Mouse (Mus musculus): ENCODE measurements around the gene Cttnbp2. TPM values are rescaled to one million over a fixed set of nuclear protein-coding genes. Genes with fewer than 3 reads are reported as not detected.

The Cttnbp2 gene
- total RNA-seq, 1 experiment from 2014 or later: not detected

DNA sequence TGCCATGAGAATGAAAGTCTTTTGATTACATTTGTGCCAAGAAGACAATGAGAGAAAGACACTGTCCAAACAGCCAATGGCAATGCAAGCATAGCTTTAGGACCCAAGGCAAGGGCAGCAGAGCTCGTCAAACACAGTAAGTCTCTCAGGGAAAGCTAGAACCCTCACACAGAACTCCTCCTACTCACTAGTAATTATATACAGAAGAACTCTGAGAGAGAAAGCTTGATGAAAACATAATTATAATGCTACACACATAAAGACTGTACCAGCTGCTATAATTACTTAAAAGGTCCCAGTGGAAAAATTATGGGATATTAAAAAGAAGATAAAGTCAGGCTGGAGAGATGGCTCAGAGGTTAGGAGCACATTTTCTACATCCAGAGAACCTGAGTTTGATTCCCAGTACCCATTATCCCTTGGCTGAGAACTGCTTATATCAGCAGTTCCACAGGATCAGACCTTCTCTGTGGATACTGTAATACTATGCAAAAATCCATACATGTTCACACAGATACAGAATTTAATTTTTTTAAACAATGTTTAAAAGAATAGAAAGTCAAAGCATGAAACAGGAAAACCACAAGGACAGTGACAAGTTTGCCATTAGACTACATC, 37.2 kb downstream of the Cttnbp2 start:
- ATAC-seq (replicated peaks in 1 of 2; ENCODE audit: insufficient read depth in 1 of 2, low FRiP score in 2 of 2, low TSS enrichment in 1 of 2, low read depth in 1 of 2, poor library complexity in 2 of 2, severe bottlenecking in 2 of 2): no peak

DNA sequence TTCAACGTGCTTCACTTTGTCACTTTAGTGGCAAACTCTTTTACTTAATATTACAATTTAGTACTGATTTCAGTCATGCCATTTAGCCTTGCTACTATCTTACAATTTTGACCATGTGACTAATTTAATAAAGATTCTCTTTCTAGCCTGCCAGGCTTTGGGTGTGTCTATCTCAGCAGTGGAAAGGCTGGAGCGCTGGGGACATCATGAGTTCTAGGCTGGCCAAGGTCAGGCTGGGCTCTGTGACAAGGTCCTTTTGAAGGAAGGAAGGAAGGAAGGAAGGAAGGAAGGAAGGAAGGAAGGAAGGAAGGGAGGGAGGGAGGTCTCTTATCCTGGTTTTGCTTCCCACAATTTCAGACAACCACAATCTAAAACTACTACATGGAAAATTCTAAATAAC, 39.7 kb downstream of the Cttnbp2 start:
- ATAC-seq (replicated peaks in 1 of 2; ENCODE audit: insufficient read depth in 1 of 2, low FRiP score in 2 of 2, low TSS enrichment in 1 of 2, low read depth in 1 of 2, poor library complexity in 2 of 2, severe bottlenecking in 2 of 2): no peak

DNA sequence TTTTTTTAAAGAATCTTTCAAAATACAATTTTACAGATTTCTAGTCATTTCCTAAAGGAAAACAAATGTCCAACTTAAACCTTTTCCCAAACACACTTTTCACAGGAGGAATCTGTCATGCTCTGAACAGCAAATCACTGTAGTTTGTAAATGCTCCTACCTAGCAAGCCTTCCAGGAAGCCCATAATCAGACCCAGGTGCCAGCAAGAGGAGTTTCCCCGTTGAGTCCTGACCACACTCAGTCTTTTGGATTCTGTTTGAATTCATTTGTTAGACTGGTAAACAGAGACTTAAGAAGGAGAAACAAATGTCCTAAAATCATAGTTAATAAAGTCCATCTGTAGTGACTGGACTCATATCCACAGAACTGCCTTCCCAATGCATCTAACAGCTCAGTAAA, 40.1 kb downstream of the Cttnbp2 start:
- no peak for ATAC-seq (replicated peaks in 1 of 2; ENCODE audit: insufficient read depth in 1 of 2, low FRiP score in 2 of 2, low TSS enrichment in 1 of 2, low read depth in 1 of 2, poor library complexity in 2 of 2, severe bottlenecking in 2 of 2)

DNA sequence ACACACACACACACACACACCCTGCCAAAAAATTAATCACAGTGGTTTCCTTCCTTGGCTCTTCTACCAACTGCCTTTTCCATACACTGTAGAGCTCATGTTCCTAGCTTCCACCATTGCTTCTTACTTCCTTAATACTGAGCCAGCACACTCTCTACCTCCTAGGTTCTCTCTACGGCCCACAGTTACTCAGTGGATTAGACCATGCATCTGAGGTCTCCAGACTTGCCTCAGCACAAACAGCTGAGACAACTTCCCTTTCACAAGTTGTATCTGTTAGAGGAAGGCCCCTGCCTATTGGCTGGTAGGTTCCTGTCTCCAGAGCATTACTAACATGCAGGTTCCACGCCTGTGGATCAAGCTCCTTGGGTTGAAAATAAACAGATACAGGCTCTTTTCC, 45.4 kb downstream of the Cttnbp2 start:
- ATAC-seq (replicated peaks in 1 of 2; ENCODE audit: insufficient read depth in 1 of 2, low FRiP score in 2 of 2, low TSS enrichment in 1 of 2, low read depth in 1 of 2, poor library complexity in 2 of 2, severe bottlenecking in 2 of 2): peak in 1 of 2 experiments; percentile 62; a peak in 2 of 4 replicates

DNA sequence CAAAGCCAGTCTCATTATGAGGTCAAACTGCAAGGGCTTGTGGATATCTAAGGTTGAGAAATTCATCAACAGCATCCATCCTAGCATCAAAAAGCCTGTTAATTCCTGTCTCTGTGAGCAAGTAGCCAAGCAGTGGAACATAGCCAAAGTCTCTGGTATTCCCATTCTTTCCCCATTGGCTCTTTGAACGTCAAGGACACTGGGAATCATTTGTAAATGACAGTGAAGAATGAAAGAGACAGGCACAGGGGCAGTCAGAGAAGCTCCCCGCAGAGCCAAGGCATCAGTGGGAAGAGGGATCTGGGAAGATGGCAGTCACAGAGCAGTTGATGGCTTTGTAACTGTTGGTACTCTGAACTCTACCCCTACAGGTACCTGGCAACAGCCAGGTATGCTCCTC, 46.9 kb downstream of the Cttnbp2 start:
- no peak for ATAC-seq (replicated peaks in 1 of 2; ENCODE audit: insufficient read depth in 1 of 2, low FRiP score in 2 of 2, low TSS enrichment in 1 of 2, low read depth in 1 of 2, poor library complexity in 2 of 2, severe bottlenecking in 2 of 2)

DNA sequence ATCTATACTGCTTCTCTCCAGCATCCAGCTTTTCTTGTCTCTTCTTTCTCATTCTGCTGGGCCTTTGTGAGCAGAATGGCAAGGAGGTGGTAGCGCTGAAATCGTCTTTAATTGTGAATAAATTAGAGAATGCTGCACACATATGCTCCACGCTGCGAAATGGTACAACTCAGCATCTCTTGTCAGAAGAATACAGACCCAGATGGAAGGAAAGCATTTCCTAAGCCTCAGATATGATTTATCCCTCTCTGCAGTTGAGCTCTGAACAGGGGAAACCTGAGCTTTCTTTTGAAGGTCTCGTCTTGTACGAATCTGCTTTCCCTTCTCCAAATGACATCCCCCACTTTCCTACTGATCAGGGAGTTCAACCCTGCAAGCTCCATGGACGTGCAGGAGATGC, 48.4 kb downstream of the Cttnbp2 start:
- ATAC-seq (replicated peaks in 1 of 2; ENCODE audit: insufficient read depth in 1 of 2, low FRiP score in 2 of 2, low TSS enrichment in 1 of 2, low read depth in 1 of 2, poor library complexity in 2 of 2, severe bottlenecking in 2 of 2): no peak

DNA sequence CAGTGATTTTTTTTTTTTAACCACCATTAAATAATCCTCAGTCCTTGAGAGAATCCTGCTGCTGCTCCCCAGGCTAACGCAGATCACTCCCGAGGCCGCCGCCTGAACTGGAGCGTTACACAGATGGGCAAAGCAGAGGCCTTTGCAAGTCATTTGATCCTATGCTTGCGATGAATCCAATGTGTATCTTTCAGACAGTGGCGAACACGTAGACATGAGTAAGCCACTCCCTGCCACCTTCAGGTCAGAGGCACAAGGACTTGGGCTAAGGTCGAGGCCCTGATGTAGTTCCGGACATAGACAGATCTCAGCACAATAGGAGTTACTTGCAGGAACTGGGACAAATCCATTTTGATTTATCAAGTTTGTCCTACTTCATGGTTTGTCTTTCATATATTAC, 49.0 kb downstream of the Cttnbp2 start:
- ATAC-seq (replicated peaks in 1 of 2; ENCODE audit: insufficient read depth in 1 of 2, low FRiP score in 2 of 2, low TSS enrichment in 1 of 2, low read depth in 1 of 2, poor library complexity in 2 of 2, severe bottlenecking in 2 of 2): no peak

DNA sequence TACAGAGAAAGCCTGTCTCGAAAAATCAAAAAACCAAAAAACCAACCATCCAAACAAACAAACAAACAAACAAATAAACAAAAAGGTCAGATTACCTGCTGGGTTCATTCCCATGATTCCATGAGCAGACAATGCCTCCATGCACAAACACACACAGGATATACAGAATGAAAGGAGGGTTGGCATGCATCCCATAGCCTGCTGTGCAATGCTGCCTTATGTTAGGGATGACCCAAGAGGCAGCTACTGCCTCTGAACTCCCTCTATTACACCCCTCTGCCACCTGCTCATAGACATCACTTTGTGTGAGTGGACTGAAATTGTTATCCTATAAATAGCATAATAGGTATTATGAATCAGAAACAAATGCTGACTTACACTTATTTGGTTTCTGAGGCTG, 55.0 kb downstream of the Cttnbp2 start:
- ATAC-seq (replicated peaks in 1 of 2; ENCODE audit: insufficient read depth in 1 of 2, low FRiP score in 2 of 2, low TSS enrichment in 1 of 2, low read depth in 1 of 2, poor library complexity in 2 of 2, severe bottlenecking in 2 of 2): no peak

DNA sequence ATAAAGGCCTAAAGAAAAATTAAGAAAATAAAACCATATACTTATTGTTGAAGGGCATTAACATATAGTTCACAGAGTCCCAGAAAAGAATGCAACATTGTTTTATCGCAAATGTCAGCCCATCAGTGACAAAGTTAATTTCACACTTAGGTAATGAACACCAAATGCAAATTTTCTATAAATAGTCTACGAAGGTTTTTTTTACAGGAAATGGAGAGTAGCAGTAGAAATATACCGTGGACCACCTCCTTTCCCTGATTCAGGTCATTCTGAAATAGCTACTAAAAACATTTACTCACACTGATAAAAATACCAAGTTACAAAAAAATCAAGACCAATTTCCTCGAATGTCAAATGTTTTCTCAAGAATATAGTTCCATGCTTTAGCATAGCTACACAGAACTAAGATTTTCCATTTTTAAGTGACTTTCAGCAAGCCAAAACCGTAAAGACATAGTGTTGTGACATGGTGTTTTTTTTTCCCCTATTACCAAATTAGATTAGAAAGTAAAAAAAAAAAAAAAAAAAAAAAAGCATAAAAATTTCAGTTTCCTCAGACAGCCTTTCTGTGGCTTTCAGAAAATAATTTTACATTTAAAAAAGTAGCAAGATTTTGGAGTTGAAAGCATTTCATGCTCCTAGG, 64.0 kb downstream of the Cttnbp2 start:
- no peak for ATAC-seq (replicated peaks in 1 of 2; ENCODE audit: insufficient read depth in 1 of 2, low FRiP score in 2 of 2, low TSS enrichment in 1 of 2, low read depth in 1 of 2, poor library complexity in 2 of 2, severe bottlenecking in 2 of 2)

DNA sequence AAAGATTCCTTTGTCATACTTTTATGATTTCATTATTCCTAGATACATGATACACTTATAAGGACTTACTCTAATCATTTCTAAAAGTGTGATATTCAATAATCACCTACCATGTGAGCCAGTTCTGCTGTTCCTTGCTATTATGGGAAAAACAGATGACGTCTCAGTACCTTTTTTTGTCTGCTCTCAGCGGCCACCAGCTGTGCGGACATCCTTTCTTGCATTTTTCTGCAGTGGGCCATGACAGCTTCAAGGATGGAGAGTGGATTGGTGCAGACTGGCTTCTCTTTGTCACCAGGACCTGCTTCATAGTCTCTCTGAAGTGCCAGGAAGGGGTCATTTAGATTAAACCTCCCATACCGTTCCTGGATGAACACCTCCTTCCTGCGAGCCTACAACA, 66.6 kb downstream of the Cttnbp2 start:
- ATAC-seq (replicated peaks in 1 of 2; ENCODE audit: insufficient read depth in 1 of 2, low FRiP score in 2 of 2, low TSS enrichment in 1 of 2, low read depth in 1 of 2, poor library complexity in 2 of 2, severe bottlenecking in 2 of 2): no peak

DNA sequence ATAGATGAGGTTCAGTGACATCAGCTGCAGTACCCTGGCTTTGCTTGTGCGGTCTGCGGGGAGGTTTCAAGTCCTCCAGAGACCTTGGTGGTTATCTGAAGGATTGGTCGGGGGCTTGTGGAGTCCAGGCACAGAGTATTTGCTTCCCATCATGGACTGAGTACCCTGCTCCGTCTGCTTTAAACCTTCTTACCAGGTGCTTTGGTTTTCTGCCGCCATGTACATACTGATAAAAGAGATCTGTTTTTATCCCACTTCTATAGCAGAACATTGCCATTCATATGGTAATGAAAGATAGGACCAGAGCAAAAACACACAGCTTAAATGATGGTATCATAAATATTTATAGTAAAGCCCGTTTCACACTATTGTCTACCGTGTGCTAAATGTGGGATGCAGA, 67.7 kb downstream of the Cttnbp2 start:
- ATAC-seq (replicated peaks in 1 of 2; ENCODE audit: insufficient read depth in 1 of 2, low FRiP score in 2 of 2, low TSS enrichment in 1 of 2, low read depth in 1 of 2, poor library complexity in 2 of 2, severe bottlenecking in 2 of 2): no peak

DNA sequence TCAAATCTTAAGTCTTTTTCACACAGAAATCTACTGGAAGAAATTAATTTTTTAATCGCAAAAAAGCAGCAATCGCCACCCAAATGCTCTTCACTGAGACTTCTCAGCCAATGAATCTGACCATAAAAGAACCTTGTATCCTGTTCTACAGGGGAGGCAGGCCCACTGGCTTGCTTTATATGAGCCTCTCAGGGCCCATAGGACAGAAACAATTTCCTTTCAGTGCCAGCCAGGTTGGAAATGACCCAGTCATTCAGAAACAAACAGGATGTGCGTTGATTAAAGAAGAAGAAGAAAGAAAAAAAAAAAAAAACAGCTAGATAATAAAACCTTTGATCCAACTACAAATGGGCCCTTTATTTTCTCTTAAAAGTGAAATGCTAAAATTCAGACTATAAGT, 68.3 kb downstream of the Cttnbp2 start:
- no peak for ATAC-seq (replicated peaks in 1 of 2; ENCODE audit: insufficient read depth in 1 of 2, low FRiP score in 2 of 2, low TSS enrichment in 1 of 2, low read depth in 1 of 2, poor library complexity in 2 of 2, severe bottlenecking in 2 of 2)

DNA sequence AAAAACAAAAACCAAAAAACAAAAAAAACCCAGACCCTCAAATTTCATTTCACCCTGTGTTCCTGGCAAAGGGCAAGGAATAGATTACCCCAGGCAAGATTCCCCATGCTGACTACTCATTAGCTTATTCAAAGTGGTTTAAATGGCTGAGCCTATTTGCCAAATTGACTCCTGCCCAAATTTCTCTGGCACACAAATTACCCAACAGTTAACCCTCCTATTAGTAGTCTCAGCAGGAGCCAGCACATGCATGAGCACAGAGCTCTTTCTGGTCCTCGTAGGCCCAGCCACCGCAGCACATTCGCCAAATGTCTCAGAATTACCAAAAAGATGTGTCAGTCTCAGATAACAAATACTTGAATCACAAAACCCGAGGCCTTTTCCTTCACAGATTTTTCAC, 68.9 kb downstream of the Cttnbp2 start:
- no peak for ATAC-seq (replicated peaks in 1 of 2; ENCODE audit: insufficient read depth in 1 of 2, low FRiP score in 2 of 2, low TSS enrichment in 1 of 2, low read depth in 1 of 2, poor library complexity in 2 of 2, severe bottlenecking in 2 of 2)

DNA sequence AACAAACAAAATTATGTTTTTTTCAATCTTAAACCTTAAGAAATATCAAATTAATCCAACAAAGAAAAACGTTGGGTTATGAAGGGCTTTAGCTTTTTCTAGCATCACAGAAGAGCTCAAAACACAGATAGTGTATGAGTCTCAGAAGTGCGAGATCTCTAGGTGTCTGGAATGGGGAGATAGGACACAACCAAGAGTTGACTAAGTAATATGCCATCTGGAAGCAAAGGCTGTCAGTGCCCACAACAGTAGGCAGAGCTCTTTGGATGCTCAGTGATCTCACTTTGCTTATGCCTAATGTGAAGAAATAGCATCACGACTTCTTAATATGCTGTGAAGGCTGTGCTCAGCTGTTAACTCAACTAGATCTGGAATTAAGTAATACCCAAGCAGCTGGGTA, 72.3 kb downstream of the Cttnbp2 start:
- no peak for ATAC-seq (replicated peaks in 1 of 2; ENCODE audit: insufficient read depth in 1 of 2, low FRiP score in 2 of 2, low TSS enrichment in 1 of 2, low read depth in 1 of 2, poor library complexity in 2 of 2, severe bottlenecking in 2 of 2)

DNA sequence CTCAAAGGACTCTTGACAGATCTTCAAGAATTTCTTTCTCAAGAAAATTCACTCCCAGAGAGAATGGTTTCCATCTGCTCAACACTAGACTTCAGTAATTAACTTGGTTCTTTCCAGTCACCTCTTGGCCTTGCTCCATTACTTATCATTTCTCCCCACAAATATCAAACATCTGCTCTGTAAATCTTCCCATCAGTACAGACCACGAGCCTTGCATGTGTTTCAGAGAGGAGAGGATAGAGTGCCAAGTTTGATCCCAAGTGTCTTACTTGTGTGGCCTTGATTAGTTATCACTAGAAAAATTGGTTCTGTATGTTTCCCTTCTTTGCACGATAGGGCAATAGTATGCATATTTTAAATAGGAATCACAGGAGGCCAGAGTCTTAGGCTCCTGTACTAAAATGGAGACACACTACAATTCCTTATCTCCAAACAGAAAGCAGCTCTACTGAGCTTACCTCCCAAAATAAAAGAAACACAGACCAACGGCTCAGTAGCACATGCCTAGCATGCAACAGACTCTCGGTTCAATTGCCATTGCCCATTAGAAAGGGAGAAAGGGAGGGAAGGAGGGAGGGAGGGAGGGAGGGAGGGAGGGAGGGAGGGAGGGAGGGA, 73.6 kb downstream of the Cttnbp2 start:
- no peak for ATAC-seq (replicated peaks in 1 of 2; ENCODE audit: insufficient read depth in 1 of 2, low FRiP score in 2 of 2, low TSS enrichment in 1 of 2, low read depth in 1 of 2, poor library complexity in 2 of 2, severe bottlenecking in 2 of 2)

DNA sequence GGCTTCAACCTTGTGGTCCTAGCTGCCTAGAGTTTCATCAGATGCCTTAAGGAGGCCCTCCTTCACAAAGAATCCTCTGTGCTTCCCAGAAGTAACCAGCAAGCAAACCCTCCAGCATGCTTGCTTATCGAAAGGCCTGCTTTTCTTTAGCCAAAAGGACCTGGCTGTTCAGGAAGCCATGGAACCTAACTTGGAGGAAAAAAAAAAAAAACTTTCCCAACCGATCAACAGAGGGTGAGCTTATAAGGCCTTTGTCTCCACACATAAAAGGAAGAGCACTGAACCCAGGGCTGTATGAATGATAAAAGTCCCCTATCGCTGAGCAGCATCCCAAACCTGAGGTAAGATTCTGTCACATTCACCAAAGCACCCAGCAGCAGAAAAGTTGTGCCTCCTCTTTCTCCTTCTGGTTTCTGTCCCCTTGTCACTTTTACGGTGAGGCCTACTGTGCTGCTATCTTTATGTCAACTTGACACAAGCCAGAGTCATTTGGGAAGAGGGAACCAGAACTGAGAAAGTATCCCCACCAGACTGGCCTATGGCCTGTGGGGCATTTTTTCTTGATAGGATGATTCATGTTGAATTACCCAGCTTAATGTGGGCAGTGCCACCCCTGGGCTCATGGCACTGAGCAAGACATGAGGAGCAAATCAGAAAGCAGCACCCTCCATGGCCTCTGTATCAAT, 78.4 kb downstream of the Cttnbp2 start:
- ATAC-seq (replicated peaks in 1 of 2; ENCODE audit: insufficient read depth in 1 of 2, low FRiP score in 2 of 2, low TSS enrichment in 1 of 2, low read depth in 1 of 2, poor library complexity in 2 of 2, severe bottlenecking in 2 of 2): no peak

DNA sequence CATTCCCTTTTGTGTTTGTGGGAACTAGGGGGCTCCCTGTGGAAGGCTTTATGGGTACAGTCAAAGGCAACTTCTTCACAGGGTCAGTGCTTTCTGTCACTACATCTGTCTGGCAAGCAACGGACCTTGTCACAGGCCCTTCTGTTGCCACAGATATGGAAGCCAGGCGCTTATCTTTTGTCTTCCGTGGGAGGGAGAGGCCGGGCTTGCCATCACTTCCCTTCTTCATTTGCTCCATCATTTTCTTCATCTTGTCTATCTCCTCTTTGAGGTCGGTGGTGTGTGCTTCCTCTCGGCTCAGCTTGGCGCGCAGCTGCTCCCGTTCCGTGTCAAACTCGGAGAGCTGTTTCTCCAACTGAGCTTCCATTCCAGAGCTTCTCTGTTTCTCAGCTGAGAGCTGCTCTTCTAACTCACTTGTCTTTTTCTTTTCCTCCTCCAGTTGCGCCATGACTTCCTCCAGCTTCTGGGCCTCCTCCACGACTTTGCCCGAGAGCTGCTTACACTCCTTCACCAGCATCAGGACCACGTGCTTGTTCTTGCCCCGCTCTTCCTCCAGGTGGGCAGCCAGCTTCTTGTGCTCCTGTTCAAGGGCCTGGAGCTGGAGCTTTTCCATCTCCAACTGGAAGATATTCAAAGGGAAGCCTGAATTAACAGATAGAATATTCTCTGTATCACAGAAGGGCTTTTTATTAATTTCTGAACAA, 79.7 kb downstream of the Cttnbp2 start:
- no peak for ATAC-seq (replicated peaks in 1 of 2; ENCODE audit: insufficient read depth in 1 of 2, low FRiP score in 2 of 2, low TSS enrichment in 1 of 2, low read depth in 1 of 2, poor library complexity in 2 of 2, severe bottlenecking in 2 of 2)

DNA sequence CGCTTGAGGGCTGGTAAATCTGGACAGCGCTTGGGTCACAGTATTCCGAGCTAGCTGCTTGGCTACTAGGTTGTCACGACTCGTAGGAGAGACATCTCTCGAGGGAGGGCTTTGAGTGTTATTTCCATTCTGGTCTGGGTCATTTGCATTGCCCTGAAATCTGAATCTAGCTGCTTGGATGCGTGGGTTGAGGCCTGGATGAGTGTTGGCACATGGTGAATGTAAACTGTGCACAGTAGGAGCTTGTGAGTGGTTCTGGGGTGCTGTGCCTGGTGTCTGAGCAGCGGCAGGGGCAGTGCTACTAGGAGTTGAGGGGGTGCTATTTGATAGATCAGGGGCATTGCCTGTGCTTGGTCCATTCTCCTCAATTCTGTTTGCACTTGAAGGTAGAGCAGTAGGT, 80.3 kb downstream of the Cttnbp2 start:
- no peak for ATAC-seq (replicated peaks in 1 of 2; ENCODE audit: insufficient read depth in 1 of 2, low FRiP score in 2 of 2, low TSS enrichment in 1 of 2, low read depth in 1 of 2, poor library complexity in 2 of 2, severe bottlenecking in 2 of 2)

Data from hematopoietic stem cell, adult 5-6 weeks (primary cell).